Mouse (Mus musculus): Measurements from ENCODE around the gene Cmc2. TPM values are rescaled to one million over a fixed set of nuclear protein-coding genes. Genes with fewer than 3 reads are reported as not detected.

Cmc2 gene
- polyA plus RNA-seq, 2 experiments = 29.0 to 69.3 TPM

- no peak overlapping the region for H3K4me3 ChIP-seq (replicated peaks; ENCODE audit: low read length)
- WGBS = 78% methylated on average over 9 of the region's 9 CpGs
- peaks cover 7% of the 10 kb centered on the region; the same call in 1 of the 2 replicates for H3K4me1 ChIP-seq (ENCODE audit: control insufficient read depth, insufficient read depth, low read length)
- H3K9me3 ChIP-seq (ENCODE audit: control insufficient read depth, low read length) = no peaks in the 10 kb centered on the region
- H3K36me3 ChIP-seq (ENCODE audit: control insufficient read depth, insufficient read depth, low read length) = no peaks in the 10 kb centered on the region
- ATAC-seq (ENCODE audit: low FRiP score, low read depth) = no peak
- H3K9ac ChIP-seq (ENCODE audit: low read depth, low read length, severe bottlenecking) = no peak overlapping the region
- H3K27ac ChIP-seq (replicated peaks; ENCODE audit: low read depth, low read length) = no peak overlapping the region
- H3K27me3 ChIP-seq (ENCODE audit: control insufficient read depth, insufficient read depth, low read length) = 0 out of 2 replicates have a peak, but pooled peaks cover 5% of the 10 kb centered on the region
- H3K4me2 ChIP-seq (replicated peaks; ENCODE audit: low read depth, low read length, severe bottlenecking) = no peak overlapping the region
- TF ChIP-seq POLR2A (IDR thresholded peaks at IDR 0.05; ENCODE audit: borderline replicate concordance, extremely low read depth, insufficient read depth, insufficient read length) = no peak
- DNase-seq (ENCODE audit: low spot score) = no peak
Measured at GRCm38 (mm10) chr8:116867321-116867720, 53.9 kb downstream of the Cmc2 start.

- 0 out of 2 replicates have a peak, but pooled peaks cover 5% of the 10 kb centered on the region for H3K27me3 ChIP-seq (ENCODE audit: control insufficient read depth, insufficient read depth, low read length)
- no peak overlapping the region for H3K9ac ChIP-seq (ENCODE audit: low read depth, low read length, severe bottlenecking)
- no peak overlapping the region for H3K4me3 ChIP-seq (replicated peaks; ENCODE audit: low read length)
- no peak overlapping the region for H3K27ac ChIP-seq (replicated peaks; ENCODE audit: low read depth, low read length)
- H3K4me2 ChIP-seq (replicated peaks; ENCODE audit: low read depth, low read length, severe bottlenecking) = no peak overlapping the region
- no peaks in the 10 kb centered on the region for H3K36me3 ChIP-seq (ENCODE audit: control insufficient read depth, insufficient read depth, low read length)
- no peaks in the 10 kb centered on the region for H3K9me3 ChIP-seq (ENCODE audit: control insufficient read depth, low read length)
- TF ChIP-seq POLR2A (IDR thresholded peaks at IDR 0.05; ENCODE audit: borderline replicate concordance, extremely low read depth, insufficient read depth, insufficient read length) = no peak
- WGBS = 67% methylated on average over 13 of the region's 13 CpGs
- no peak for ATAC-seq (ENCODE audit: low FRiP score, low read depth)
- H3K4me1 ChIP-seq (ENCODE audit: control insufficient read depth, insufficient read depth, low read length) = peaks cover 7% of the 10 kb centered on the region; the same call in 1 of the 2 replicates
- no peak for DNase-seq (ENCODE audit: low spot score)
Measured at GRCm38 (mm10) chr8:116866118-116866903, 54.9 kb downstream of the Cmc2 start.

GRCm38 (mm10) chr8:116864514-116864913, 56.7 kb downstream of the Cmc2 start:
- H3K36me3 ChIP-seq (ENCODE audit: control insufficient read depth, insufficient read depth, low read length) = no peaks in the 10 kb centered on the region
- ATAC-seq (ENCODE audit: low FRiP score, low read depth) (no peak), DNase-seq (ENCODE audit: low spot score) (no peak)
- no peak for TF ChIP-seq POLR2A (IDR thresholded peaks at IDR 0.05; ENCODE audit: borderline replicate concordance, extremely low read depth, insufficient read depth, insufficient read length)
- H3K27me3 ChIP-seq (ENCODE audit: control insufficient read depth, insufficient read depth, low read length) = 0 out of 2 replicates have a peak, but pooled peaks cover 5% of the 10 kb centered on the region
- no peaks in the 10 kb centered on the region for H3K9me3 ChIP-seq (ENCODE audit: control insufficient read depth, low read length)
- H3K9ac ChIP-seq (ENCODE audit: low read depth, low read length, severe bottlenecking) = no peak overlapping the region
- no peak overlapping the region for H3K4me3 ChIP-seq (replicated peaks; ENCODE audit: low read length)
- H3K4me2 ChIP-seq (replicated peaks; ENCODE audit: low read depth, low read length, severe bottlenecking) = no peak overlapping the region
- H3K4me1 ChIP-seq (ENCODE audit: control insufficient read depth, insufficient read depth, low read length) = peaks cover 7% of the 10 kb centered on the region; the same call in 1 of the 2 replicates
- WGBS = 78% methylated on average over 3 of the region's 3 CpGs
- H3K27ac ChIP-seq (replicated peaks; ENCODE audit: low read depth, low read length) = no peak overlapping the region

- no peak overlapping the region for H3K4me3 ChIP-seq (replicated peaks; ENCODE audit: low read length)
- no peak for ATAC-seq (ENCODE audit: low FRiP score, low read depth)
- no peak for DNase-seq (ENCODE audit: low spot score)
- no peaks in the 10 kb centered on the region for H3K36me3 ChIP-seq (ENCODE audit: control insufficient read depth, insufficient read depth, low read length)
- WGBS = 60% methylated on average over 9 of the region's 9 CpGs
- no peak overlapping the region for H3K27ac ChIP-seq (replicated peaks; ENCODE audit: low read depth, low read length)
- no peak for TF ChIP-seq POLR2A (IDR thresholded peaks at IDR 0.05; ENCODE audit: borderline replicate concordance, extremely low read depth, insufficient read depth, insufficient read length)
- H3K9me3 ChIP-seq (ENCODE audit: control insufficient read depth, low read length) = no peaks in the 10 kb centered on the region
- peaks cover 7% of the 10 kb centered on the region; the same call in 1 of the 2 replicates for H3K4me1 ChIP-seq (ENCODE audit: control insufficient read depth, insufficient read depth, low read length)
- H3K9ac ChIP-seq (ENCODE audit: low read depth, low read length, severe bottlenecking) = no peak overlapping the region
- 0 out of 2 replicates have a peak, but pooled peaks cover 5% of the 10 kb centered on the region for H3K27me3 ChIP-seq (ENCODE audit: control insufficient read depth, insufficient read depth, low read length)
- H3K4me2 ChIP-seq (replicated peaks; ENCODE audit: low read depth, low read length, severe bottlenecking) = no peak overlapping the region
Measured at GRCm38 (mm10) chr8:116864022-116864387, 57.2 kb downstream of the Cmc2 start.

- peak overlapping the region; percentile 30 for H3K4me3 ChIP-seq (replicated peaks; ENCODE audit: low read length)
- no peaks in the 10 kb centered on the region for H3K9me3 ChIP-seq (ENCODE audit: control insufficient read depth, low read length)
- H3K27ac ChIP-seq (replicated peaks; ENCODE audit: low read depth, low read length) = no peak overlapping the region; the same call in 1 of the 2 replicates
- H3K4me2 ChIP-seq (replicated peaks; ENCODE audit: low read depth, low read length, severe bottlenecking) = peak overlapping the region; percentile 58
- WGBS = 2% methylated on average over 27 of the region's 30 CpGs
- no peak for TF ChIP-seq POLR2A (IDR thresholded peaks at IDR 0.05; ENCODE audit: borderline replicate concordance, extremely low read depth, insufficient read depth, insufficient read length)
- H3K27me3 ChIP-seq (ENCODE audit: control insufficient read depth, insufficient read depth, low read length) = 0 out of 2 replicates have a peak, but pooled peaks cover 5% of the 10 kb centered on the region
- H3K4me1 ChIP-seq (ENCODE audit: control insufficient read depth, insufficient read depth, low read length) = peaks cover 7% of the 10 kb centered on the region; the same call in 1 of the 2 replicates
- ATAC-seq (ENCODE audit: low FRiP score, low read depth) (peak; percentile 57; the same call in 1 of the 2 replicates), DNase-seq (ENCODE audit: low spot score) (peak; percentile 74)
- no peaks in the 10 kb centered on the region for H3K36me3 ChIP-seq (ENCODE audit: control insufficient read depth, insufficient read depth, low read length)
- peak overlapping the region; percentile 36 for H3K9ac ChIP-seq (ENCODE audit: low read depth, low read length, severe bottlenecking)
Measured at GRCm38 (mm10) chr8:116863357-116864021, 57.8 kb downstream of the Cmc2 start.

Measured in limb, embryonic 14.5 days (tissue).